Mouse (Mus musculus): Measurements from ENCODE around the gene Chmp6. TPM values are rescaled to one million over a fixed set of nuclear protein-coding genes. Genes with fewer than 3 reads are reported as not detected.

Gene Chmp6
- polyA plus RNA-seq, 1 experiment from 2014 or later: 97.2 TPM

GRCm38 (mm10) chr11:119967401-119967800, 54.2 kb downstream of the Chmp6 start:
- no peaks in the 10 kb centered on the region for H3K27me3 ChIP-seq
- ATAC-seq (ENCODE audit: insufficient number of reproducible peaks, low FRiP score, low TSS enrichment, low read depth): no peak
- WGBS: 70% methylated on average over 8 of the region's 8 CpGs
- H3K9me3 ChIP-seq: no peaks in the 10 kb centered on the region
- H3K4me2 ChIP-seq: no peak overlapping the region
- no peak overlapping the region for H3K27ac ChIP-seq
- H3K9ac ChIP-seq: no peak overlapping the region
- H3K4me3 ChIP-seq: no peak overlapping the region
- H3K4me1 ChIP-seq: peaks cover 20% of the 10 kb centered on the region
- H3K36me3 ChIP-seq: peaks cover 26% of the 10 kb centered on the region

GRCm38 (mm10) chr11:119967892-119968291, 54.7 kb downstream of the Chmp6 start:
- Histone ChIP-seq H3K4me1 (peaks cover 20% of the 10 kb centered on the region), H3K27ac (no peak overlapping the region), H3K27me3 (no peaks in the 10 kb centered on the region), H3K9me3 (no peaks in the 10 kb centered on the region), H3K36me3 (peaks cover 26% of the 10 kb centered on the region), H3K4me2 (no peak overlapping the region), H3K4me3 (no peak overlapping the region), H3K9ac (no peak overlapping the region)
- ATAC-seq (ENCODE audit: insufficient number of reproducible peaks, low FRiP score, low TSS enrichment, low read depth): no peak
- 82% methylated on average over 2 of the region's 2 CpGs for WGBS

Other genes starting within 250 kb of the Chmp6 start
- gene Baiap2, start 29.3 kb downstream of the Chmp6 start, polyA plus RNA-seq (2015; fragmentation: Nextera tagmentation; extraction: Ambion mirVana): 40.2 and 41.9 TPM in 2 replicates
- gene Aatk, start 133.7 kb downstream of the Chmp6 start, polyA plus RNA-seq (2015; fragmentation: Nextera tagmentation; extraction: Ambion mirVana): 6.1 and 7.1 TPM in 2 replicates
- 20.9 and 21.3 TPM in 2 replicates for gene Cep131, start 173.4 kb downstream of the Chmp6 start, polyA plus RNA-seq (2015; fragmentation: Nextera tagmentation; extraction: Ambion mirVana)
- 17.8 TPM in 2 replicates for gene Tepsin, start 185.3 kb downstream of the Chmp6 start, polyA plus RNA-seq (2015; fragmentation: Nextera tagmentation; extraction: Ambion mirVana)
- 67.0 and 76.6 TPM in 2 replicates for gene Ndufaf8, start 185.5 kb downstream of the Chmp6 start, polyA plus RNA-seq (2015; fragmentation: Nextera tagmentation; extraction: Ambion mirVana)
- 96.1 and 101 TPM in 2 replicates for gene Slc38a10, start 237.9 kb downstream of the Chmp6 start, polyA plus RNA-seq (2015; fragmentation: Nextera tagmentation; extraction: Ambion mirVana)

Data from limb, embryonic 15.5 days (tissue).